Mouse (Mus musculus) heart, postnatal 0 days (tissue): ENCODE measurements around the gene Tub. TPM values are rescaled to one million over a fixed set of nuclear protein-coding genes. Genes with fewer than 3 reads are reported as not detected.

Experiments
- ATAC-seq: fragments of 200-750 bp; cut with Nextera tagmentation; 2 replicates; pipeline ENCODE4 v1.8.0; 2017; ENCODE audit warnings: low read depth, moderate number of reproducible peaks, moderate library complexity; ENCODE audit not compliant: insufficient read depth
- DNase-seq: peaks from one replicate; pipeline ENCODE4 v3.0.0-alpha.2; 2016; ENCODE audit warnings: low spot score
- H3K27ac ChIP-seq: fragments of 300-500 bp; sonication (generic); 2 replicates; pipeline ENCODE4 v1.5.1; 2014; ENCODE audit warnings: low read depth, mild to moderate bottlenecking
- H3K27me3 ChIP-seq: fragments of 300-500 bp; sonication (generic); 2 replicates; pipeline ENCODE4 v1.6.1; 2014; ENCODE audit warnings: low read length, mixed read lengths; ENCODE audit not compliant: control insufficient read depth, insufficient read depth
- H3K36me3 ChIP-seq: fragments of 300-500 bp; sonication (generic); replicated peaks from 2 replicates; pipeline ENCODE4 v1.6.1; 2014; ENCODE audit warnings: low read length, mixed read lengths; ENCODE audit not compliant: control insufficient read depth, insufficient read depth
- H3K4me1 ChIP-seq: fragments of 300-500 bp; sonication (generic); 2 replicates; pipeline ENCODE4 v1.6.1; 2014; ENCODE audit warnings: antibody characterized with exemption; ENCODE audit not compliant: control insufficient read depth, insufficient read depth
- H3K4me2 ChIP-seq: fragments of 300-500 bp; sonication (generic); 2 replicates; pipeline ENCODE4 v1.6.1; 2014; ENCODE audit warnings: low read depth, mild to moderate bottlenecking, low read length, moderate library complexity
- H3K4me3 ChIP-seq: fragments of 300-500 bp; sonication (generic); 2 replicates; pipeline ENCODE4 v1.5.1; 2014; ENCODE audit warnings: low read depth, low read length
- H3K9ac ChIP-seq: fragments of 300-500 bp; sonication (generic); replicated peaks from 2 replicates; pipeline ENCODE4 v1.6.1; 2014; ENCODE audit warnings: low read depth, low read length, mixed read lengths
- H3K9me3 ChIP-seq: fragments of 300-500 bp; sonication (generic); replicated peaks from 2 replicates; pipeline ENCODE4 v1.6.1; 2016; ENCODE audit warnings: low read length; ENCODE audit not compliant: control insufficient read depth
- CTCF ChIP-seq: IDR thresholded peaks from 2 replicates; pipeline ENCODE4 v1.5.1; 2016; ENCODE audit warnings: antibody characterized with exemption, control low read depth, low read depth
- EP300 ChIP-seq: IDR thresholded peaks from 2 replicates; pipeline ENCODE4 v1.6.1; 2016; ENCODE audit warnings: antibody characterized with exemption, low read depth
- WGBS: fragments of 180-500 bp; shearing (Covaris S2); extraction: QIAGEN DNeasy Blood & Tissue Kit; methylation state at CpG from one replicate; pipeline ENCODE4 v1.1.7; 2014; 5-methylcytosine and 5-hydroxymethylcytosine counted together
- polyA plus RNA-seq: library from polyadenylated mRNA; unstranded; fragments of >200 nt; fragmentation: Nextera tagmentation; extraction: Ambion mirVana; gene quantifications from 2 replicates; pipeline ENCODE4 v1.2.1, GENCODE M21; 2015
- total RNA-seq: library from RNA; depleted of rRNA; stranded (reverse); fragments of >200 nt; gene quantifications from 2 replicates; pipeline ENCODE4 v1.2.3, GENCODE M21; 2014; ENCODE audit warnings: low replicate concordance

The Tub gene
- total and polyA plus RNA-seq, 2 experiments from 2014 or later, result 0.30 to 0.88 TPM

DNA sequence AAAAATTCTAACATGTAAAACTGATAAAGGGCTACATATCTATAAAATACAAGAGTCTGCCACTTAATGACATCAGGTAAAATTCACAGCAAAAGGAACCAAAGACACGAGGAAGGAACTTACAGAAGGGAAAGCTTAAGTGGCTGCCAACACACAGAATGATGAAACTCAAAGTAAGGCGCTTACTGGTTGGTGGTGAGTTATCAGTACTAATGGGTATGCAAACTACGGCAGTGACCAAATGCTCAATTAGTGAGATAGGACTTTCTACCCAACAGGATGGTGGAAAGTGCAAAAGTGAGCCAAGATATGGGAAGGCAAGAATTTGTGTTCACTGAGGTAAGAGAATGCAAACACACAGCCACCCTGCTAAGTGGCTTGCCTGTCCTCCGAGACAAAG is 109.4 kb downstream of the Tub start:
- no peaks in the 10 kb centered on the region for H3K9me3 ChIP-seq
- no peak for TF ChIP-seq EP300
- TF ChIP-seq CTCF, result no peak
- H3K4me1 ChIP-seq, result no peaks in the 10 kb centered on the region
- ATAC-seq (no peak), DNase-seq (no peak)
- H3K9ac ChIP-seq, result no peak overlapping the region
- no peaks in the 10 kb centered on the region for H3K36me3 ChIP-seq
- H3K27me3 ChIP-seq, result no peaks in the 10 kb centered on the region
- no peak overlapping the region for H3K27ac ChIP-seq
- WGBS, result 70% methylated on average over 4 of the region's 4 CpGs
- H3K4me2 ChIP-seq, result no peak overlapping the region
- H3K4me3 ChIP-seq, result no peak overlapping the region

DNA sequence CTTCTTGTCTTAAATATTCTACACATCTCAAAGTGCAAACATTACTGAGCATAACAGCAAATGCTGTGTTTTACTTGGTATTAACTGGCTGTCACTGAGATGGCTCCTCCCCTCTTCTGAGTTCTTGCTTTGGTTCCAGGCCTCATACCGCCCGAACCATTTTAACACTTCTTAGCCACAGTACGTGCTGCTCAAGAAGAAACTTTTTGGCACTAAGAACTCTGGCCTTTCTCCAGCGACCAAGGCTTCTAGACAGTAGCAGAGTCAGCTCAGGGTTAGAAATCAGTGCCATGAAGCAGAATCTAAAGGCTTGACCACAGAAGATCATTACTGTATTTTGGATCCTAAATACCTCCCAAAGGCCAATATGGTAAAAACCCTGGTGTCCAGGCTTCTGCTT is 119.5 kb downstream of the Tub start:
- Histone ChIP-seq H3K9me3 (no peaks in the 10 kb centered on the region), H3K27me3 (no peaks in the 10 kb centered on the region), H3K27ac (no peak overlapping the region), H3K36me3 (no peaks in the 10 kb centered on the region), H3K4me2 (no peak overlapping the region), H3K4me1 (no peaks in the 10 kb centered on the region), H3K9ac (no peak overlapping the region), H3K4me3 (no peak overlapping the region)
- ATAC-seq, result no peak
- no peak for DNase-seq
- TF ChIP-seq EP300 (no peak), CTCF (no peak)
- 64% methylated on average over 4 of the region's 4 CpGs for WGBS

DNA sequence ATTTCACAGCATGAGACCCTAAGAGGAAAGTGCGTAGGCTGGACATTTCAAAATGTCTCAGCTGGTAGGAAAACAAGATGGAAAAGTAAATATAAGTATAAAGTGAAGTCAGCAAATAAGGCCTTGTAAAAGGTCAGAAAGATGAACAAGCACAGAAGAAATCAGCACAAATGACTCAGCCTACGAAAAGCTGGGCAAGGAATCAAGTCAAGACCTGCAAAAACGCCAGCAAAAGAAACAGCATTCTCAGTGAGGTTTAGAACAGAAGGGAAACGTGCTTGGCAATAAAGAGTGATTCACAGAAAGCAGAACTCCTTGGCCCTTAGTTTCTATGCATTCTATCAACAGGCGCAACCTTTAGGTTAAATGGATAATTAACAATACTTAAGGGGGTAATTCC is 122.2 kb downstream of the Tub start:
- Histone ChIP-seq H3K9ac (no peak overlapping the region), H3K9me3 (no peaks in the 10 kb centered on the region), H3K4me2 (no peak overlapping the region), H3K27me3 (no peaks in the 10 kb centered on the region), H3K36me3 (no peaks in the 10 kb centered on the region), H3K4me1 (no peaks in the 10 kb centered on the region), H3K4me3 (no peak overlapping the region), H3K27ac (no peak overlapping the region)
- WGBS, result 64% methylated on average over 5 of the region's 5 CpGs
- no peak for DNase-seq
- TF ChIP-seq CTCF, result no peak
- TF ChIP-seq EP300, result no peak
- no peak for ATAC-seq

DNA sequence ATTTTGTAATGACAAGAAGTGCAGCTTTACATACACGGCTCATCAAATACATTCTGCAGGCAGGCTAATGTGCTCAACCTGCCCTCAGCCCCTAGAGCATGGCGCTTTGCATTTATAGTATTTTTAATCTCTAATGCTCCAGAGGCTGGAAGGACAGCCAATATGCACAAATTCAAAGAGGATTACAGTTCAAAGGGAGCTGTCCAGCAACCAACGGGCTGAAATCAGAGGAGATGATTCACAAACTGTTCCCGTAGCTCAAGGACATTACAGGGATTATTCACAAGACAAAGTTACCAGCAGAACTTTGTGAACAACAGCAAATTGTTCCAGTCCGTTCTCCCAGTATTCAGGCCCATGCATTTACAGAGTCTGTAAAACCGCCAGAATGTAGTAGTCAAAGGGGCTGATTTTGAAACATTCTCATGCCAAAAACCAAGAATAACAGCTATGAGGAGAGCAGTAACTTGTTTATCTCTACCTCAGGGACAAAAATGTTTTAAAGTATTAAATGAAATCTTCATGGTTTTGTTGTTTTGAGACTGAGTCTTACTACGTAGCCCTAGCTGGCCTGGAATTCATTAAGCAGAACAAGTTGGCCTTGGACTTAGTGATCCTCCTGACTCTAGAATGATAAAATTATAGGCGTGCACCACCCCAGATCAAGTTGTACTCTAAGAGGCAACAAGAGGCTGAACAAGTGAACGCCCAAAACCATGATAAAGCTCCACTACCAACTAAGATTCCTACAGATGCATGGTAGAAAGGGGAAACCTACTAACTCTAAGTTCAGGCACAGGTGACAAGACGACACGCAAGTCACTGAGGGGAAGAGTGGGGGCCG is 132.4 kb downstream of the Tub start:
- no peak for DNase-seq
- TF ChIP-seq EP300 (no peak), CTCF (no peak)
- 18% methylated on average over 12 of the region's 12 CpGs for WGBS
- Histone ChIP-seq H3K27me3 (peaks cover 10% of the 10 kb centered on the region), H3K36me3 (no peaks in the 10 kb centered on the region), H3K4me2 (peak overlapping the region; percentile 45), H3K27ac (no peak overlapping the region), H3K4me1 (no peaks in the 10 kb centered on the region), H3K4me3 (peak overlapping the region; percentile 23), H3K9ac (no peak overlapping the region), H3K9me3 (no peaks in the 10 kb centered on the region)
- no peak for ATAC-seq

DNA sequence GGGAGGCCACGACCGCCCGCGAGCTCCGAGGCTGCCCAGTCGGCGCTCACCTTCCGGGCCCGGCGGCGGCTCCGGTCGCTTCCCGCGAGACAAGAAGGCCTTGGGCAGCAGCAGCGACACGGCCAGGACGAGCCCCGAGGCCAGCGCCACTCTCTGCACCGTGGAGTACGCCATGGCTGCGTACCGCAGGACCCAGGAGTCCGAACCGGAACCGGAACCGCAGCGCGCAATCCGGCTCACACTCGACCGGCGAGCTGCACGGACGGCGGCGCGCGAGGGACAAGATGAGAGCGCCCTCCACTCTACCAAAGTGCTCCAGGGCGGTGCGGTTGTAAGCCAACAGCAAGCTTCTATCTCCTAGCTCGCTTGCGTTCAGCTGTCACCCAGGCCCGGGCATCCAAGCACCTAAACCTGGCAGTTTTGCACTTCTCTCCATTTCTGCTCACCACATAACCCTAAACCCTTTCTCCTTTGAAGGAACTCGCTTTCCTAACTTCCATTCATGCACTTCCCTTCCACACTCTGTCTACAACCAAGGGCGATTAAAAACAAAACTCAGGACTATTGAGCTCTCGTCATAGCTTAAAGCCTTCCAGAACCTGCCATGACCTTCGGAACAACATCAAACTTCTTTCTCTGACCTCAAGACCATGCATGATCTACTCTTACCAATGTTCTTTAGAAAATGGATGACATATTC is 133.1 kb downstream of the Tub start, which contains the start of gene Ric3:
Gene Ric3 (minus strand): TSS at position 219 of the 700 bp plus-strand sequence.
- H3K27me3 ChIP-seq, result peaks cover 10% of the 10 kb centered on the region
- DNase-seq (no peak), ATAC-seq (no peak)
- WGBS, result 4% methylated on average over 50 of the region's 50 CpGs
- H3K4me3 ChIP-seq, result peak within 1 kb of the TSS; percentile 23
- peak within 1 kb of the TSS; percentile 45 for H3K4me2 ChIP-seq
- H3K4me1 ChIP-seq, result no peaks in the 10 kb centered on the region
- no peak within 1 kb of the TSS for H3K27ac ChIP-seq
- H3K36me3 ChIP-seq, result no peaks in the 10 kb centered on the region
- no peak for TF ChIP-seq CTCF
- TF ChIP-seq EP300, result no peak
- H3K9me3 ChIP-seq, result no peaks in the 10 kb centered on the region
- no peak within 1 kb of the TSS for H3K9ac ChIP-seq
